Mouse (Mus musculus) embryo, embryonic 11.5 days (tissue): ENCODE data around the gene Exosc1.

Source experiments
- DNase-seq: peaks from one replicate; pipeline ENCODE4 v3.0.0-alpha.2; 2012; ENCODE audit warnings: low read depth, low spot score

The Exosc1 gene

DNA sequence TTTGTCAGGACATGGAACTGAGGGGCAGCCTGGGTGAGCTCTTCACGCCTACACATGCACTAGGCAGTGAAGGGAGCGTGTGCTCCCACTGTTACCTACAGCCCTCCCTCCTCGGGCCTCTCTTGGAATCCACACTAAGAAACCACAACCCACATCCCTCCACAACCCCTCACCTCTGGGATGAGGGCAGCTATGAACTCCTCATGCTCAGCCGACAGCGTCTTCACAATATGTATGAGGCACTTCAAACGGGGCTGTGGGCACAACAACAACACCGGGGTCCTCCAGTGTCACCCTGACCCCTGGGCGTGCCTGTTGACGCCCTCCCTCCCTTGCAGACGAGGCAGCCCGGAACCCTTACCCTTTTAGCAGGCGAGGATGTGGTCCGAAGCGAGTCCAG is 58.9 kb downstream of the Exosc1 start:
- DNase-seq: no peak
